Mouse (Mus musculus): ENCODE results near the gene Ttyh2. TPM values are rescaled to one million over a fixed set of nuclear protein-coding genes. Genes with fewer than 3 reads are reported as not detected.

Ttyh2 gene
- total RNA-seq (2015) (3.1 and 4.0 TPM in 2 replicates), total RNA-seq (2017) (4.4 and 5.9 TPM in 2 replicates)

- ATAC-seq (replicated peaks; ENCODE audit: poor library complexity): peak; percentile 78
Observed at GRCm38 (mm10) chr11:114675341-114675825, at the start of gene Ttyh2. TSS of gene Ttyh2 (plus strand) at chr11:114675431.

GRCm38 (mm10) chr11:114626071-114626690 is 49.0 kb upstream of the Ttyh2 start:
- no peak for ATAC-seq (replicated peaks; ENCODE audit: poor library complexity)

GRCm38 (mm10) chr11:114627036-114627435 is 48.2 kb upstream of the Ttyh2 start:
- no peak for ATAC-seq (replicated peaks; ENCODE audit: poor library complexity)

GRCm38 (mm10) chr11:114628032-114628431 is 47.2 kb upstream of the Ttyh2 start:
- ATAC-seq (replicated peaks; ENCODE audit: poor library complexity): no peak

- no peak for ATAC-seq (replicated peaks; ENCODE audit: poor library complexity)
Observed at GRCm38 (mm10) chr11:114630044-114630443, 45.2 kb upstream of the Ttyh2 start.

- ATAC-seq (replicated peaks; ENCODE audit: poor library complexity): no peak
Observed at GRCm38 (mm10) chr11:114632266-114632665, 43.0 kb upstream of the Ttyh2 start.

GRCm38 (mm10) chr11:114636292-114636691 is 38.9 kb upstream of the Ttyh2 start:
- ATAC-seq (replicated peaks; ENCODE audit: poor library complexity): peak; percentile 98

- ATAC-seq (replicated peaks; ENCODE audit: poor library complexity): no peak
Observed at GRCm38 (mm10) chr11:114636727-114637505, 38.3 kb upstream of the Ttyh2 start.

GRCm38 (mm10) chr11:114638647-114639290 is 36.5 kb upstream of the Ttyh2 start:
- ATAC-seq (replicated peaks; ENCODE audit: poor library complexity): no peak

GRCm38 (mm10) chr11:114639681-114640103 is 35.5 kb upstream of the Ttyh2 start:
- ATAC-seq (replicated peaks; ENCODE audit: poor library complexity): no peak

GRCm38 (mm10) chr11:114640658-114641057 is 34.6 kb upstream of the Ttyh2 start:
- no peak for ATAC-seq (replicated peaks; ENCODE audit: poor library complexity)

- ATAC-seq (replicated peaks; ENCODE audit: poor library complexity): no peak
Observed at GRCm38 (mm10) chr11:114641136-114641535, 34.1 kb upstream of the Ttyh2 start.

GRCm38 (mm10) chr11:114642184-114642583 is 33.0 kb upstream of the Ttyh2 start:
- no peak for ATAC-seq (replicated peaks; ENCODE audit: poor library complexity)

GRCm38 (mm10) chr11:114642926-114643325 is 32.3 kb upstream of the Ttyh2 start:
- ATAC-seq (replicated peaks; ENCODE audit: poor library complexity): no peak

GRCm38 (mm10) chr11:114644122-114644521 is 31.1 kb upstream of the Ttyh2 start:
- ATAC-seq (replicated peaks; ENCODE audit: poor library complexity): no peak

- no peak for ATAC-seq (replicated peaks; ENCODE audit: poor library complexity)
Observed at GRCm38 (mm10) chr11:114649510-114649909, 25.7 kb upstream of the Ttyh2 start.

GRCm38 (mm10) chr11:114652531-114652930 is 22.7 kb upstream of the Ttyh2 start:
- ATAC-seq (replicated peaks; ENCODE audit: poor library complexity): peak; percentile 53

- ATAC-seq (replicated peaks; ENCODE audit: poor library complexity): peak; percentile 59
Observed at GRCm38 (mm10) chr11:114653664-114654063, 21.6 kb upstream of the Ttyh2 start.

GRCm38 (mm10) chr11:114654552-114654951 is 20.7 kb upstream of the Ttyh2 start:
- ATAC-seq (replicated peaks; ENCODE audit: poor library complexity): 0 out of 2 replicates have a peak, but pooled peaks have one; percentile 18

GRCm38 (mm10) chr11:114655350-114656008 is 19.8 kb upstream of the Ttyh2 start:
- ATAC-seq (replicated peaks; ENCODE audit: poor library complexity): peak; percentile 49
